Comparison of ENCODE assay signal across 19 mouse cellular contexts in the genomic region with DNA sequence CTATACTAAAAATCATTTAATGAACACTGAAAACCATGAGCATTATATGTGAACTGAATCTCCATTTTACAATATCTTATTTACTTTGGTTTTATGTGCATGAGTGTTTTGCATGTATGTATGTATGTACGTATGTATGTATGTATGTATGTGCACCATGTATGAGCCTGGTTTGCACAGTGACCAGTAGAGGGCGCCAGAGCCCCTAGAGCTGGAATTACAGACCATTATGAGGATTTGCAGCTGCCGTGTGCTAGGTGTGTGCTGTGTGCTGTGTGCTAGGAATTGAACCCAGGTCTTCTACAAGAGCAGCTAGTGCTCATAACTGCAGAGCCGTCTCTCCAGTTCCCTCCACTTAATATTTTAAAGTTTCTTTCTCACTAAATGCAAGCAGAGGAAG.
A peak's percentile ranks its signal among the peaks of the same experiment; 100 is the strongest.
DNase-seq lines count a peak whose midpoint lies in the region; ATAC-seq and TF ChIP-seq lines count a peak whose summit lies in the region.
"Had no signal": no experiment of that assay in that cellular context is flagged by ENCODE, and none has a peak within 500 bp of the region (broad histone marks: within the 10 kb centered on the region; RNA-seq: fewer than 3 reads in every experiment).

No protein-coding gene starts in this region.

- no peak overlapping the region for H3K27ac ChIP-seq in kidney, postnatal 0 days
- no peak overlapping the region for H3K27ac ChIP-seq in ES-Bruce4 (ENCODE audit: insufficient read depth, low read length)
- H3K27ac ChIP-seq in forebrain, embryonic 14.5 days (ENCODE audit: low read depth, low read length), result no peak overlapping the region
- H3K27ac ChIP-seq: liver, embryonic 13.5 days; stomach, embryonic 15.5 days had no signal

- no peaks in the 10 kb centered on the region for H3K36me3 ChIP-seq in kidney, postnatal 0 days (ENCODE audit: insufficient read depth, low read length)
- no peaks in the 10 kb centered on the region for H3K36me3 ChIP-seq in ES-Bruce4 (ENCODE audit: control insufficient read depth, insufficient read depth, low read length, poor library complexity, severe bottlenecking)
- no peaks in the 10 kb centered on the region for H3K36me3 ChIP-seq in forebrain, embryonic 14.5 days (ENCODE audit: control insufficient read depth, insufficient read depth, low read length)
- H3K36me3 ChIP-seq: liver, embryonic 13.5 days; stomach, embryonic 15.5 days had no signal

- no peak for ATAC-seq in kidney, postnatal 0 days (replicated peaks; ENCODE audit: low FRiP score, low read depth)
- no peak for ATAC-seq in forebrain, embryonic 14.5 days
- ATAC-seq: hindbrain, embryonic 16.5 days had no signal

- no peak overlapping the region for H3K9ac ChIP-seq in kidney, postnatal 0 days (ENCODE audit: low read depth, low read length)
- H3K9ac ChIP-seq in ES-Bruce4 (ENCODE audit: low read depth, poor library complexity, severe bottlenecking), result no peak overlapping the region
- no peak overlapping the region for H3K9ac ChIP-seq in forebrain, embryonic 14.5 days (ENCODE audit: low read length)
- H3K9ac ChIP-seq: liver, embryonic 13.5 days; stomach, embryonic 15.5 days had no signal

- TF ChIP-seq CTCF in kidney, postnatal 0 days (IDR thresholded peaks at IDR 0.05; ENCODE audit: low read depth), result peak; percentile 22; the same call in 1 of the 2 replicates
- peak; percentile 5 for TF ChIP-seq CTCF in ES-Bruce4 (IDR thresholded peaks at IDR 0.05; ENCODE audit: low read depth, low read length)
- peak; percentile 11; the same call in 1 of the 2 replicates for TF ChIP-seq CTCF in brain, embryonic 14.5 days (IDR thresholded peaks at IDR 0.05; ENCODE audit: borderline replicate concordance, extremely low read depth, insufficient read depth, insufficient read length)

- H3K9me3 ChIP-seq in kidney, postnatal 0 days (replicated peaks; ENCODE audit: low read length), result no peaks in the 10 kb centered on the region
- H3K9me3 ChIP-seq in ES-Bruce4 (replicated peaks; ENCODE audit: control insufficient read depth, insufficient read depth, low read length, poor library complexity, severe bottlenecking), result peaks cover 3% of the 10 kb centered on the region; the same call in 1 of the 2 replicates
- 0 out of 2 replicates have a peak, but pooled peaks cover 2% of the 10 kb centered on the region for H3K9me3 ChIP-seq in forebrain, embryonic 14.5 days (replicated peaks; ENCODE audit: control insufficient read depth, low read length)
- H3K9me3 ChIP-seq: stomach, embryonic 15.5 days had no signal

- H3K4me1 ChIP-seq in kidney, postnatal 0 days (replicated peaks; ENCODE audit: insufficient read depth, low read length), result no peaks in the 10 kb centered on the region
- no peaks in the 10 kb centered on the region for H3K4me1 ChIP-seq in ES-Bruce4 (ENCODE audit: control insufficient read depth, insufficient read depth, low read length)
- H3K4me1 ChIP-seq in forebrain, embryonic 14.5 days (ENCODE audit: control insufficient read depth, insufficient read depth, low read length), result no peaks in the 10 kb centered on the region
- H3K4me1 ChIP-seq: liver, embryonic 13.5 days; stomach, embryonic 15.5 days had no signal

- H3K27me3 ChIP-seq in kidney, postnatal 0 days (ENCODE audit: insufficient read depth, low read length), result no peaks in the 10 kb centered on the region
- no peaks in the 10 kb centered on the region for H3K27me3 ChIP-seq in ES-Bruce4 (ENCODE audit: control insufficient read depth, insufficient read depth, low read length, poor library complexity, severe bottlenecking)
- H3K27me3 ChIP-seq in forebrain, embryonic 14.5 days (replicated peaks; ENCODE audit: control insufficient read depth, insufficient read depth, low read length), result no peaks in the 10 kb centered on the region
- H3K27me3 ChIP-seq: liver, embryonic 13.5 days; stomach, embryonic 15.5 days had no signal

- no peak overlapping the region for H3K4me3 ChIP-seq in kidney, postnatal 0 days (replicated peaks; ENCODE audit: low read depth, low read length)
- no peak overlapping the region for H3K4me3 ChIP-seq in ES-Bruce4 (ENCODE audit: low read depth, low read length)
- no peak overlapping the region for H3K4me3 ChIP-seq in forebrain, embryonic 14.5 days (ENCODE audit: low read depth, low read length)
- H3K4me3 ChIP-seq: liver, embryonic 13.5 days; myocyte; stomach, embryonic 15.5 days had no signal

- no peak overlapping the region for H3K4me2 ChIP-seq in kidney, postnatal 0 days (ENCODE audit: low read length)
- no peak overlapping the region for H3K4me2 ChIP-seq in forebrain, embryonic 14.5 days (ENCODE audit: low read length)
- H3K4me2 ChIP-seq: liver, embryonic 13.5 days; midbrain, embryonic 11.5 days; stomach, embryonic 15.5 days had no signal

- no peak for TF ChIP-seq EP300 in ES-Bruce4 (IDR thresholded peaks at IDR 0.05; ENCODE audit: insufficient read depth, low read depth, low read length)

- no peak for TF ChIP-seq POLR2A in ES-Bruce4 (IDR thresholded peaks at IDR 0.05; ENCODE audit: insufficient read depth, low read length)
- no peak for TF ChIP-seq POLR2A in brain, embryonic 14.5 days (IDR thresholded peaks at IDR 0.05; ENCODE audit: borderline replicate concordance, extremely low read depth, insufficient read depth, insufficient read length, poor library complexity, severe bottlenecking)

- WGBS in kidney, postnatal 0 days, result 80% methylated on average over 4 of the region's 4 CpGs
- 81% methylated on average over 4 of the region's 4 CpGs for whole genome bisulfite sequencing in forebrain, embryonic 14.5 days

- no peak for DNase-seq in kidney, postnatal 0 days (ENCODE audit: low spot score)
- no peak for DNase-seq in kidney, postnatal 25 days
- peak; percentile 15 for DNase-seq in A20 (ENCODE audit: low read depth, low spot score)
- no peak for DNase-seq in brain, embryonic 14.5 days (ENCODE audit: low read depth)
- no peak for DNase-seq in forebrain, embryonic 14.5 days (ENCODE audit: low spot score)
- DNase-seq in left cerebral cortex, adult 18-20 months (ENCODE audit: low spot score in 2 of 2), result no peak
- DNase-seq: adrenal gland, postnatal 25 days; cerebellum, postnatal 25 days; gastrocnemius, postnatal 10 days; liver, embryonic 13.5 days; lung, postnatal 36 days; retina, postnatal 1 day; spleen, adult 18-20 months; thymus, postnatal 4 days had no signal
